Comparison of ENCODE assay signal across 20 mouse cellular contexts in genomic region chr7:80053147-80053546, GRCm38 (mm10). TPM values are rescaled to one million over a fixed set of nuclear protein-coding genes. Genes with fewer than 3 reads are reported as not detected.
DNase-seq lines count a peak whose midpoint lies in the region; ATAC-seq and TF ChIP-seq lines count a peak whose summit lies in the region.
"Had no signal": no experiment of that assay in that cellular context is flagged by ENCODE, and none has a peak within 500 bp of the region (broad histone marks: within the 10 kb centered on the region; RNA-seq: fewer than 3 reads in every experiment).

No protein-coding gene starts in this region.

- 86% methylated on average over 9 of the region's 9 CpGs for WGBS in intestine, embryonic 16.5 days
- WGBS in intestine, embryonic 15.5 days, result 82% methylated on average over 9 of the region's 9 CpGs
- 80% methylated on average over 9 of the region's 9 CpGs for WGBS in lung, embryonic 16.5 days
- 64% methylated on average over 9 of the region's 9 CpGs for whole genome bisulfite sequencing in small intestine, adult 2 months
- 93% methylated on average over 9 of the region's 9 CpGs for WGBS in midbrain, embryonic 13.5 days

- no peak overlapping the region for H3K9ac ChIP-seq in intestine, embryonic 16.5 days (ENCODE audit: low read depth, low read length)
- no peak overlapping the region for H3K9ac ChIP-seq in intestine, embryonic 15.5 days
- H3K9ac ChIP-seq in lung, embryonic 16.5 days (ENCODE audit: low read length), result no peak overlapping the region
- H3K9ac ChIP-seq in midbrain, embryonic 13.5 days (replicated peaks), result no peak overlapping the region
- H3K9ac ChIP-seq: forebrain, embryonic 12.5 days; liver, embryonic 15.5 days; neural tube, embryonic 12.5 days had no signal

- H3K36me3 ChIP-seq in intestine, embryonic 16.5 days (ENCODE audit: control insufficient read depth, insufficient read depth, low read length), result no peaks in the 10 kb centered on the region
- no peaks in the 10 kb centered on the region for H3K36me3 ChIP-seq in intestine, embryonic 15.5 days
- H3K36me3 ChIP-seq in lung, embryonic 16.5 days (ENCODE audit: control insufficient read depth, insufficient read depth, low read length), result no peaks in the 10 kb centered on the region
- peaks cover 3% of the 10 kb centered on the region; the same call in 1 of the 2 replicates for H3K36me3 ChIP-seq in small intestine, adult 2 months (ENCODE audit: control insufficient read depth, insufficient read depth, low read length)
- H3K36me3 ChIP-seq in midbrain, embryonic 13.5 days, result no peaks in the 10 kb centered on the region
- H3K36me3 ChIP-seq: liver, embryonic 15.5 days; neural tube, embryonic 12.5 days had no signal

- H3K4me3 ChIP-seq in intestine, embryonic 16.5 days (ENCODE audit: low read length), result no peak overlapping the region
- no peak overlapping the region for H3K4me3 ChIP-seq in intestine, embryonic 15.5 days (replicated peaks)
- H3K4me3 ChIP-seq in lung, embryonic 16.5 days (ENCODE audit: low read length), result no peak overlapping the region
- no peak overlapping the region for H3K4me3 ChIP-seq in brown adipose tissue, adult 24 weeks (ENCODE audit: insufficient read depth, low read depth, low read length)
- no peak overlapping the region for H3K4me3 ChIP-seq in small intestine, adult 2 months (ENCODE audit: low read depth, low read length)
- H3K4me3 ChIP-seq in midbrain, embryonic 13.5 days (replicated peaks), result no peak overlapping the region
- H3K4me3 ChIP-seq: forebrain, embryonic 12.5 days; heart, embryonic 10.5 days; layer of hippocampus, adult 2 months; left cerebral cortex, adult 2 months; liver, embryonic 15.5 days; neural tube, embryonic 12.5 days had no signal

- no peak for TF ChIP-seq CTCF in small intestine, adult 2 months (IDR thresholded peaks at IDR 0.05; ENCODE audit: extremely low read depth, insufficient read length, insufficient replicate concordance, low read depth, low read length)

- no peaks in the 10 kb centered on the region for H3K27me3 ChIP-seq in intestine, embryonic 16.5 days (replicated peaks; ENCODE audit: control insufficient read depth, insufficient read depth, low read length)
- no peaks in the 10 kb centered on the region for H3K27me3 ChIP-seq in intestine, embryonic 15.5 days (replicated peaks)
- no peaks in the 10 kb centered on the region for H3K27me3 ChIP-seq in lung, embryonic 16.5 days (ENCODE audit: control insufficient read depth, insufficient read depth, low read depth, low read length)
- no peaks in the 10 kb centered on the region for H3K27me3 ChIP-seq in small intestine, adult 2 months (ENCODE audit: control insufficient read depth, insufficient read depth, low read length)
- H3K27me3 ChIP-seq in midbrain, embryonic 13.5 days, result no peaks in the 10 kb centered on the region
- H3K27me3 ChIP-seq: forebrain, embryonic 12.5 days; liver, embryonic 15.5 days; neural tube, embryonic 12.5 days; Patski had no signal

- no peak for ATAC-seq in intestine, embryonic 16.5 days
- no peak for ATAC-seq in intestine, embryonic 15.5 days
- no peak for ATAC-seq in lung, embryonic 16.5 days (ENCODE audit: low read depth)
- ATAC-seq in midbrain, embryonic 13.5 days, result no peak
- ATAC-seq: hindbrain, postnatal 0 days; Patski had no signal

- TF ChIP-seq POLR2A in small intestine, adult 2 months (IDR thresholded peaks at IDR 0.05; ENCODE audit: low read depth, low read length), result no peak

- no peaks in the 10 kb centered on the region for H3K9me3 ChIP-seq in intestine, embryonic 16.5 days (ENCODE audit: control insufficient read depth, low read length)
- H3K9me3 ChIP-seq in intestine, embryonic 15.5 days, result no peaks in the 10 kb centered on the region
- H3K9me3 ChIP-seq in lung, embryonic 16.5 days (ENCODE audit: control insufficient read depth, low read length), result no peaks in the 10 kb centered on the region
- H3K9me3 ChIP-seq in midbrain, embryonic 13.5 days, result no peaks in the 10 kb centered on the region
- H3K9me3 ChIP-seq: forebrain, embryonic 12.5 days; heart, embryonic 10.5 days; liver, embryonic 15.5 days; neural tube, embryonic 12.5 days had no signal

- H3K27ac ChIP-seq in intestine, embryonic 16.5 days (ENCODE audit: low read length), result peak overlapping the region; percentile 38; the same call in 1 of the 2 replicates
- H3K27ac ChIP-seq in intestine, embryonic 15.5 days, result no peak overlapping the region
- peak overlapping the region; percentile 76 for H3K27ac ChIP-seq in lung, embryonic 16.5 days (ENCODE audit: low read length)
- peak overlapping the region; percentile 61 for H3K27ac ChIP-seq in brown adipose tissue, adult 24 weeks (replicated peaks; ENCODE audit: low read depth, low read length)
- H3K27ac ChIP-seq in small intestine, adult 2 months (ENCODE audit: insufficient read depth, low read depth, low read length), result peak overlapping the region; percentile 93
- H3K27ac ChIP-seq in midbrain, embryonic 13.5 days, result no peak overlapping the region
- H3K27ac ChIP-seq: forebrain, embryonic 12.5 days; hindbrain, postnatal 0 days; layer of hippocampus, adult 2 months; left cerebral cortex, adult 2 months; liver, embryonic 15.5 days; neural tube, embryonic 12.5 days had no signal

- no peak overlapping the region for H3K4me2 ChIP-seq in intestine, embryonic 16.5 days (ENCODE audit: low read depth, low read length)
- no peak overlapping the region for H3K4me2 ChIP-seq in intestine, embryonic 15.5 days (replicated peaks)
- H3K4me2 ChIP-seq in lung, embryonic 16.5 days (ENCODE audit: low read depth, low read length), result no peak overlapping the region
- no peak overlapping the region for H3K4me2 ChIP-seq in midbrain, embryonic 13.5 days (replicated peaks)
- H3K4me2 ChIP-seq: forebrain, embryonic 12.5 days; liver, embryonic 15.5 days; neural tube, embryonic 12.5 days had no signal

- DNase-seq in lung, adult 18-20 months, result no peak
- no peak for DNase-seq in natural killer cell, adult 2 months (ENCODE audit: low spot score in 2 of 2)
- DNase-seq: cerebellum, postnatal 14 days; gastrocnemius, postnatal 14 days; heart, postnatal 14 days; spleen, adult 18-20 months had no signal

- peaks cover 68% of the 10 kb centered on the region for H3K4me1 ChIP-seq in intestine, embryonic 16.5 days (ENCODE audit: control insufficient read depth, insufficient read depth, low read length)
- peaks cover 58% of the 10 kb centered on the region for H3K4me1 ChIP-seq in intestine, embryonic 15.5 days (replicated peaks)
- peaks cover 69% of the 10 kb centered on the region for H3K4me1 ChIP-seq in lung, embryonic 16.5 days (replicated peaks; ENCODE audit: control insufficient read depth, insufficient read depth, low read length)
- H3K4me1 ChIP-seq in brown adipose tissue, adult 24 weeks (ENCODE audit: control insufficient read depth, insufficient read depth, insufficient read length, low read length), result peaks cover 42% of the 10 kb centered on the region
- peaks cover 55% of the 10 kb centered on the region for H3K4me1 ChIP-seq in small intestine, adult 2 months (ENCODE audit: control insufficient read depth, insufficient read depth, insufficient read length, low read length)
- H3K4me1 ChIP-seq in midbrain, embryonic 13.5 days (replicated peaks), result peaks cover 56% of the 10 kb centered on the region

RNA-seq across cellular contexts. Expression of gene Zfp710, which starts 28.5 kb away (rescaled TPM):
- polyA plus RNA-seq in intestine, embryonic 16.5 days (2015; fragmentation: Nextera tagmentation; extraction: Ambion mirVana), result 12.2 and 12.4 TPM in 2 replicates
- 13.5 and 13.6 TPM in 2 replicates for polyA plus RNA-seq in intestine, embryonic 15.5 days (2015; fragmentation: Nextera tagmentation; extraction: Ambion mirVana)
- polyA plus RNA-seq in lung, embryonic 16.5 days (2015; fragmentation: Nextera tagmentation; extraction: Ambion mirVana), result 17.7 and 18.6 TPM in 2 replicates
- polyA plus RNA-seq in brown adipose tissue, adult 24 weeks (2012; ENCODE audit: insufficient read depth, insufficient read length, missing spikeins), result 6.4 and 7.7 TPM in 2 replicates
- polyA plus RNA-seq in small intestine, adult 2 months (2012; rRNA removed), result 34.9 and 67.9 TPM in 2 replicates
- 21.3 and 25.1 TPM in 2 replicates for polyA plus RNA-seq in midbrain, embryonic 13.5 days (2015; fragmentation: Nextera tagmentation; extraction: Ambion mirVana)

Comparison
In these comparisons a context has a peak if more than half of its experiments do, and no peak if none do; other contexts are left out.
1. H3K27ac ChIP-seq: peak in intestine, embryonic 16.5 days (single experiment), lung, embryonic 16.5 days (single experiment), brown adipose tissue, adult 24 weeks (single experiment) and small intestine, adult 2 months (single experiment); none in intestine, embryonic 15.5 days (single experiment) and midbrain, embryonic 13.5 days (single experiment).